Mouse (Mus musculus) thymus, adult 2 months (tissue): ENCODE measurements around the gene Strbp.

ENCODE experiments used
- CTCF ChIP-seq: fragments of 200-500 bp; IDR thresholded peaks from 2 replicates; pipeline ENCODE4 v1.5.1; 2012; ENCODE audit warnings: mild to moderate bottlenecking, control low read depth, low read length, moderate library complexity, borderline replicate concordance; ENCODE audit not compliant: control insufficient read depth, poor library complexity, insufficient read depth; ENCODE audit errors: extremely low read depth
- POLR2A ChIP-seq: fragments of 200-500 bp; IDR thresholded peaks from 2 replicates; pipeline ENCODE4 v1.6.1; 2012; ENCODE audit warnings: mild to moderate bottlenecking, low read length, control low read depth, moderate library complexity; ENCODE audit not compliant: control insufficient read depth, poor library complexity, insufficient read depth; ENCODE audit errors: extremely low read depth

DNA sequence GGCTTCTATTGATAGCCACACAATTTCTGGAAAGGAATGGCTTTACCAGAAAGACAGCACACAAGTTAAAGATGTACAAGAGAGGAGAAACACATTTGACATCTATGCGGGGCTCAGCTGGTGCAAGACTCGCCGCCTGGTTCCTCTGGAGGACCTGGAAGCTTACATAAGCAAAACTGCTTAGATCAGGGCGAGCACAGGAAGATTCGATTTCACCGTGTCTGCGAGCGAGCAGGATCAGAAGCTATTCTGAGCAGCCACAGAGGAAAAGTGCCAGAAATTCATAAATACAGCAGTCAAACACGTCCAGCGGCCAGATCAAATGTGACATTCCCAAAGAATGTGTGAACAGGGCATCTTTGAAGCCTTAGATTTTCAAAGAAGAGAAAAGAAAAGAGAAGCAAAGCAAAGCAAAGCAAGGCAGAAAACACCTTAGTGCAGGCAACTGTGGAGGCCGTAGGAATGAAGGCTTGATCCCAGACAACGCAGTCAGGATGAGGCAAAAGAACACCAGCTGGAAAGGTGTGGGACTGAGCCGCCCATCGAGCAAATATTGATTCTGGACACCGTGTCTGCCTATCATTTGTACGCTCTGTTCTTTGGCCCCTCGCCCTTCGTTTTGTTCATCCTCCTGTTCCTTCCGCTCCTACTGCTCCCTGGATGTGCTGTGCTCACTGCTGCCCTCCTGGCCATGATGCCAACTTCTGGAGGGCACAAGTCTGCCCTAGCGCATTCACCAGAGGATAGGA, 38.3 kb upstream of the Strbp start:
- TF ChIP-seq POLR2A (no peak), CTCF (no peak)
